Mouse (Mus musculus) brain, adult 2 months (tissue): ENCODE results near the gene Fosl2.
A peak's percentile ranks its signal among the peaks of the same experiment; 100 is the strongest.

Source experiments
- DNase-seq: peaks from one replicate; pipeline ENCODE4 v3.0.0; 2011; ENCODE audit warnings: low read depth, low spot score

Fosl2 gene

DNA sequence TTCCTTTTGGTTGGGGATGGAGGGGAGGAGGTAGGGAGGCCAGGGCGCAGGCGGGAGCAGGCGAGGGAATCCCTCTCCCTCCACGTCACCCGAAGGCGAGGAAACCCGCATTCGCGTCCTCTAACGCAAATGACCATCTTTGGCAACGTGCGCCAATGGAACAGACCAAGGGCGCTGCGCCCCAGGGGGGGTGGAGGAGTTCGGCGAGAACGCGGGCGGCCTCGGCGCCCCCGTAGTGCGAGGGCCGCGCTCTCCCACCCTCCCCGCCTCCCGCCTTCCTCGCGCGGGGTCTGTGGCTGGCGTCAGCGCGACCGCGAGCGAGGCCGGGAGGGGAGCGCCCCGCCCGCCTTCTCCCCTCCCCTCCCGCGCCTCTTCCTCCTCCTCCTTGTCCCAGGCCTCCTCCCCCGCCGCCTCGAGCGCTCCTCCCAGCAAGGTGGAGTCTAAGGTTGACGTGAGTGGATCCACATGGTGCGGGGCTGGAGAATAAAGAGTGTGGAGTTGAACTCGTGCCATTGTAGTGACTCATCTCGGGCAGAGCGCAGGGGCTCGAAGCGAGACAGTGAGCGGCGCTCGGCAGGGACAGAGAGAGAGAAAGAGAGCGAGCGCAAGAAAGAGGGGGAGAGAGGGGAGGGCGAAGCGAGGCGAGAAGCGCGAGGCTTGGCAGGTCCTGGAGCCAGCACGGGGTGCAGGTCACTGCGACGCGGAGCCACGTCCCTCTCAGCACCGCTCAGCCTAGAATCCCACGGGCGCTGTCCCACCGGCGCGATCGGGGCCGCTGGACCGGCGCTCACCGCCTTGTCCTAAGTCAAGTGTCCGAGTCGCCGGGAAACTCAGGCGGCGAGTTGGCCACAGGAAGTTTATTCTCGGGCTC, at the start of gene Fosl2:
Fosl2 (plus strand) TSS at position 466 of the 871 bp plus-strand sequence.
- peak; percentile 99 for DNase-seq

DNA sequence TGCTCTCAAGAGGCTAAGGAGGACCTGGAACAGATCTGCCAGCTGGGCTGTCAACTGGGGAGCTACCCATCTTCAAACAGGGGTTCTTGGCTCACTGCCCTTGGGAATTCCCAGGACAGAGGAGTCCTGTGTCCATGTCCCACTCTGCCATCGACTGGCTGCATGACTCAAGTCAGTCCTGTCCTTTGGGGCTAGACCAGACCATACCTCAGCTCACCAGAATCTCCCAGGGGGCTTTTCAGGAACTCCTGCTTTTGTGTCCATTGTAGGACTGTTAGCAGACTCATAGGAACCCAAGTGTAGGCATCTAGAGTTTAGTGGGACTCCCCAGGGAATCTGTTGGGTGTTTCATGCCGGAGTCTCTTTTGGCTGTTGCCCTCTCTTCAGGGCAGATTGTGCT, 49.6 kb upstream of the Fosl2 start:
- DNase-seq = no peak

DNA sequence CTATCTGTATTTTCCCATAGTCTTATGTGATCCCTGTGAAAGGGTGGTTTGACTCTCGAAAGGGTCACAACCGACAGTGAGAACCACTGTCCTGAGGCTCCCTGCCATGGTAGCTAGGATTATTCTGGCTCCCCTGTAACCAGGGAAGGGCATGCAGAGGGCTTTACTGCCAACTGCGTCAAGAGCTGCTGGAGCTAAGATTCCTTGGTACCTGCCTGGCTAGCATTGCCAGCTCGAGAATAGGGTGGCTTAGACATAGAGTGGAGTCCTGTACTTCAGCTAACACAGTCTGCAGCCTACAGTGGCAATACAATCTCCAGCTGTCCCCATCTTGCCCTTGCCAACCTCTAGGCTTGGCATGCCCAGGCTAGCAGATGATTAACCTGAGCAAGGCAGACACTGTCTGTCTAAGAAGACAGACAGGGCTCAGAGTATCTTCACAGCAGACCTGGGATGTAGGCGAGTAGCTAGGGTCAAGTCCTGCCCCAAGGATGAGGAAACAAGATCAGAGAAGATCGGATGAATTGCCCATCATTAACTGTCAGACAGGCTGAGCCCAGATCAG, 49.0 kb upstream of the Fosl2 start:
- peak; percentile 15 for DNase-seq

DNA sequence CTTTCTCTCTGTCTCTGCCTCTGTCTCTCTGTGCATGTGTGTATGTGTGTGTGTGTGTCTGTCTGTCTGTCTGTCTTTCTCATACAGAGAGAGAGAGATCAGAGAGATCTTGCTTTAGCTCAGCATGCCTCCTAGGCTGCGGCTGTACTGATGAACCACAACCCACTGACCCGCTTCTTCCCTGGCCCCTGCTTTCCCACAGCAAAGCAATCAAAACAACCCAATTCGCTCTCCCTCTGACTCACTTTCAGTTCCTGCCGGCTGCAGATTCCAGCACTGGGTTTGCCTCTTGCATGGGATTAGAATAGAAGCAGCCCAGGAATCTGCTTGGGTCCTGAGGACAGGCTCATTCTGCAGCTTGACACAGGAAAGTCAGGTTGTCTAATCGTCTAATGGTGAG, 46.1 kb upstream of the Fosl2 start:
- DNase-seq = peak; percentile 37

DNA sequence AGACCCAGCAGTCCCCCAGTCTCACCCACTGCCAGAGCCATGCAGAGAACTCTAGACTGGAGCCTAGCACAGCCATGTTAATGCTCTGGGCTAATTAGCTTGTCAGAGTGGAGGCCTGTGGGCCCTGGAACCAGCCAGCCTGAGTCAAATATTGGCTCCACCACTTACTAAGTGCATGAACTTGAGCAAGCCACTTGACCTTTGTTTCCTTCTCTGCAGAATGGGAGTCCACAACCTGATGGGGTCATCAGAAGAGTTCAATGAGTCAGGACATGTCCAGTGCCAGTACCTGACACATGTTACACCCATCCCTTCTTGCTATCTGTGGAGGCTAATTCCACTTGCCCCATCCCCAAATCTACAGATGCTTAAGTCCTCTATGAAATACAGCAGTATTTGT, 43.3 kb upstream of the Fosl2 start:
- no peak for DNase-seq

DNA sequence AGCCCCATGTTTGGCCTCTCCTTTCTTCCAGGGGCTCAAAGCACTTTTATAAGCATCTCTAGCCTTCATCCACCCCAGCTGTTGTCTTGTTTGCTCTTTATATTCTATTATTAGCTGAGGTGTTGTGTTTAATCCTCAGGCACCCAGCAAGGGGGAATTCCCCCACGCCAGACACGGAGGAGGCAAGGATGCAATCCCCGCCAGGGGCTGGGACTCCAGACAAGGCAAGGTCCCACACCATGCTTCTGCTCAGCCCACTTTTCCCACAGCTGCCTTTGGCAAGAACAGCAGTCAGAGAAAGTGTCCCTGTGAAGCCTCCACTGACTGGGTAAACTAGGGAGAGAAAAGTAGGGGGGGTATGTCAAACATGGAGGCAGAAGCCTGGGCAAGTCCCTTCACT, 36.9 kb upstream of the Fosl2 start:
- no peak for DNase-seq

DNA sequence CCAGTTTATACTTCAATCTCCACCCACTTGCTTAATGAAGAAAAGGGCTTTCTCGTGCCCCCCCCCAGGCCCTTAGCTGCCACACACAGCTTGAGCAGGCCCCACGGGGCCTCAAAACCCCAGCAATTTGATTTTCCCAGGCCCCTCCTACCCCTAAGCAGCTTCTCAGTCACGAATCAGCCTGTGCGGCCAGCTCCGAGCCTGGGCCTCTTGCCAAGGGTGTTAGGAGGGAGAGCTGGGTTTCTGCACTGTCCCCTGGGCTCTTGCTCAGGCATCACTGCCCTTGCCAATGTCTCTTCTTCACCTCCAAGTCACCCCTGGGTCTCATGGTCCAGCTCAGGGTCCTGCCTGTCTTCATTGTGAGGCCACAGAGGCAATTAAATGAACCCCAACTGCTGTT, 33.1 kb upstream of the Fosl2 start:
- DNase-seq = peak; percentile 55

DNA sequence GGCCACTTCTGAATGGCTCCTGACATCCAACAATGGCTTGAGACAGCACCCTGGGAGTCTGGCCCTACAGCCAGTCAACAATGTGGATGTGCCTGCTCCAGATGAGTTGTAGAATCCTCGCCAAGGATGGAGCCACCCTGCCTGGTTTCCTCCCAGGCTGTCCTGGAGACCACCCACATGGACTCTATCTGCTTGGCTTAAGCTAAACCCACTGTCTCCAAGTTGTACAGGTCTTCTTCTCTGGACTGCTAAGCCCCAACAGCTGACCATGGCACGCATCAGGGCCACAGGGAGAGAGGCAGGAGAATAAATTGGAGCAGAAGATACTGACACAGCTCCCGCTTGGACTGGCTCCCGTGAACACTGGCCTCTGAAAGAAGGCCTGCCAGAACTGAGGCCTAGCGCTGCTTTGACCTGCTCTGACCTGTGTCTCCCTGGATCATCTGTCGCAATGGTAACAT, 32.6 kb upstream of the Fosl2 start:
- peak; percentile 44 for DNase-seq

DNA sequence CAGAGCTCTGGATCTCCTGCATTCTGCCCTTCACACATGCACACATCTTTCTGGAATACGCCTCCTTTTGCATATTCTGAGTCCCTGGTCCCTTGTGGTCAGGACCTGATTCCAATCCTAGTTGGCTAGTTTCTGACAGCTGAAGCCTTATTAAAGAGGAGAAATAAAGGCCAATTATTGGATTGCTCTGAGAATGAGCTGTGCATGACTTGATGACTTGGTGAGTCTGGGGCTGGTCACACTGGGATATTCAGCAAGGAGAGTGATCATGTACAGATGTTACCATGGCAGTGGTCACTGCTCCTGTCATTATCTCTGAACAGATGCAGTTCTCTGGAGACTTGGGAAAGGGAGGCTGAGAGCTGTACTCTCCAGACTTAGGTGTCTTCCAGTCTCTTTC, 32.1 kb upstream of the Fosl2 start:
- no peak for DNase-seq

DNA sequence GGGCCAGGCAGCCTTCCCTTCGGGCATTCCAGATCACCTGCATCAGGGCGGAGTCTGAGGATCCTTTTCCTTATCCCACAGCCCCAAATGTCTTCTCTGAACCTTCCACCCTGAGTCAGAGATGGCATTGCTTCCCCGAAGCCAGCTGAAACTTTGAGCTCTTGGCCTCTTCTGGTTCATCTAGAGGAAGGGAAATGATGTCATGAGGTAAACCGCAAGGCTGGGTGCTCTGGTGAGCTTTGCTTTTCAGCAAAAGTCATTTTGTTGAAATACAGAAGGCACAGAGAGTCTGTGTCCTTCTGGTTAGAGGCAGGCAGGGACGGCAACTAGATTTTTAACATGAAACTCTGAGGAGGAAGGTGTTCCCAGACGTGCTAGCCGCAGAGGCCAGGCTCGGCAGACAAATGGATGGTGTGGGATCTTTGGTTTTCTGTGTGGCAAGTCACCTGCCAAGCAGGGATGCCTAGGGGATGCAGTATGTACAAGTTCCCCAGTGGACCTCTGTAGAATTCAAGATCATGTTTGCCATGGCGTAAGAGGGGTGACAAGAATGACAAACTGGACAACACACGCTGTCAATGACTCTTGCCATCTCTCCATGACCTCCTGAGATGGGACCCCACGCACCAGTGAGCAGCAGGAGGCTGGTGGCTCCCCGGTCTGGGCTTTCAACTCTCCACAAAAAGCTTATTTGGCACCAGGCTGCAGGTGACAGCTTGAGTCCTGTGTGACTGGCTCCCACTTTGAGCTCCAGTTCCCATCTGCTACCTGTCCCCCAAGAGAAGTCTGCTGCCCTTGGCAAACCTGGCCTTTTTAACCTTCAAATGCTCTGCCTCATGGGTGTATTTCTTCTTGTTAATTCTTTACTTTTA, 31.2 kb upstream of the Fosl2 start:
- peak; percentile 83 for DNase-seq

DNA sequence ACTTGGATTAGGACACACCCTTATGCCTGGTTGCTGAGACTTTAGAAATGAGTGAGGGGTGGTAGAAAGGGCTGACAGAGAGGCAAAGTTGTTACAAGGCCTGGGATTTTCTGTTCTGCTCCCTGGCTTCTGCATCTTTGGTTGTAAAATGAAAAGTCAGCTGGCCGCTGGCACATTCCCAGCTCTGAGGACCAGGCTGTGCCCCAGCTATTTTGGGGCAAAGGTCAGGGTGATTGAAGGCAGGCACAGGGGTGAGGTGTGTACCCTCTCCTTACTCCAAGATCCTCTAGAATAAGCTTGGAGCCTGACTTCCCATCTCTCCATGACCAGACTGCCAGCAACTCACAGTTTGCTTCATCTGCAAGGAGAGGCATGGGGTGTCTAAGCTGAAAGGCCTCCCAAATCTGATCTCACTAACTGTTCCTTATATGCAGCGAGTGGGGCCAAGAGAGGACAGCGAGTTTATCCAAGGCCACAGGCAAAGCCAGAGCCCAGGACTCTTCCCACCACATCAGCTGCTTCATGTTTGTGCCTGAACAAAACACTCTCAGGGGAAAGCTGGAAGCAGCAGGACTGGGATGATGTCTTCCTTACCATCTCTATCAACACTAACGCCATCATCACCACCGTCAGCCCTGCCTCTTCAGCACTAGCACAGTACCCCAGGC, 29.0 kb upstream of the Fosl2 start:
- DNase-seq = no peak

DNA sequence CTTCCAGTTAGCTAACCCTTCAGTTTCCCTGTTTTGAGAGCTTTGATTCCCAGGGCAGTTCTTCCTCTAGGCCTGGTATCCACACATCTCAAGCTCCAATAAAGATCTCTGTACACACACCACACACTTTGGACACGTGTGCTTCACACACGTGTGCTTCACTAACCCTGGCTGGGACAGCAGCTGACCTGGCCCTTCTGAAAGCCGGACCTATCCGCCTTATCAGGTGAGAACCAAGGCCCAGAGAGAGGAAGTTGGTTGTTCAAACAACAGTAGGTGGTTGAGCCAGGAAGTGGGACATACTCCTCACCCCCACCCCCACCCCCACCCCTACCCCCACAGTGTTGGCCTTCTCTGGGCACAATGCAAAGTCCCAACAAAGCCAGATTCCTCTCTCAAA, 24.9 kb upstream of the Fosl2 start:
- DNase-seq = no peak

DNA sequence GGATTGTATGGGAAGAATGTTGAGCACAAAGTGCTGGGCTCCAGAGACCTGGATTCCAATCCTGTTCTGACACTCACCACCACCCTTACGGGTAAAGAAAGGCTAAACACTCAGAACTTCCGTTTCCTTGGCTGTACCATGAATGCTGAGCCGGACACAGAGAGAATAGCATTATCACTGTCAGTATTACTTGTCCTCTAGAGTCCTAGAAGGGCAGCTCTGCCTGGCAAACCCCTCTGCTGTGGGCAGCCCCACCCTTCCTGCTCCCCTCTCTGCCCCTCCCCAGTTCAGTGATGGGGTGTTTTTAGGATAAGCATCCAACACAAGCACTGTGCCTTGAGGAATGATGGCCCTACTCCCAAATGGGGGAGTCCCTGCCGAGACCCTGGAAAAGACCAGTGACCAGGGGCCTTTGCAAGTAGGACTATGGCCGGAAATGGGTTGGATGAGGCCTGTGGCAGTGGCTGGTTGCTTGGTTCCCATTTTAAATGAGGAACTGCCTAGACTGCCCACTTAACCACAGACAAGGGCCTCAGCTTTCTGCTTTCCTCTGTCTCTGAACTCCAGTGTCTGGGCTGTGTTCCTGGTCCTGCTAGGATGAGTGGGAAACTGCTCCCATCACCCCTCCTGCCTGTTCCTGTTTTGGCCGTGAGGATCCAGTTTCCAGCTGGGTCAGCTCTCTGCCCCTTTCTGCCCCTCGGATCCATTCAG, 23.2 kb upstream of the Fosl2 start:
- DNase-seq = peak; percentile 23

DNA sequence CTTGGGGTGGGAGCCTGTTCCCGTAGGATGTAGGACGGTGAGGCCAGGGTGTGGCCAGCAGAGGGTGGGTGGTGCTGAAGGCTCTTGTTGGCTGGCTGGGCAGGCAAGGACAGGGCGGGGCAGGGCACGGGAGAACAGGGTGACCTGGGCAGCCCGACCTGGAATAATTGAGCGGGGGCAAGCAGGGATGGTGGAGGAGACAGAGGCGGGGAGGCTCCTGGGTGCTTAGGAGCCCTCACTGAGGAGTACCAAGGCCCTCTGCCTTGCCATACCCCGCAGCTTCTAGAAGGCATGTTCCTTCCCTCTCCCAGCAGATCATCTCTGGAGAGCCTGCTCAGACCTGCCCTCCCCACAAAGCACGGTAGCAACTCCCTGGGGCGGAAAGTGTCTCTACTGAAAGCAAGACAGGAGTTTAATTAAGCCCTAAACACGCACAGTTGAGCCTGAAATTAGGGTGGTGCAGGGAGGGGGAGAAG, 14.7 kb upstream of the Fosl2 start:
- DNase-seq = no peak

DNA sequence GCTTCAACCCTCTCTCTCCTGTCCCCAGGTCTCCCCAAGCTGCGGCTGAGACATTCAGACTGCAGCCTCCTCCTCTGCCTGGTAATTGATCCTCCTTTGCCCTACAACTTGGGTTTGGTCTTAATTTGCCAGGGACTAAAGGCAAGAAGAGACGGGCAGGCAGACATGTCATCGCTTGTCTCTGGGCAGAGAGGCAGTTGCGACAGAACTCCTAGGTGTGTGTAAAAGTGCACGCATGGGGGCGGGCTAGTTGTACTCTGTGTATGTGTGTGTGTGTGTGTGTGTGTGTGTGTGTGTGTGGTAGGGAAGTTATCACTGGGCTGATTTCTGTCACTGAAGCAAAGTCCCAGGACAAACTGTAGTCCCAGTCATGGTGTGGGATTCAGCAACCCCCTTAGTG, 13.7 kb upstream of the Fosl2 start:
- no peak for DNase-seq

DNA sequence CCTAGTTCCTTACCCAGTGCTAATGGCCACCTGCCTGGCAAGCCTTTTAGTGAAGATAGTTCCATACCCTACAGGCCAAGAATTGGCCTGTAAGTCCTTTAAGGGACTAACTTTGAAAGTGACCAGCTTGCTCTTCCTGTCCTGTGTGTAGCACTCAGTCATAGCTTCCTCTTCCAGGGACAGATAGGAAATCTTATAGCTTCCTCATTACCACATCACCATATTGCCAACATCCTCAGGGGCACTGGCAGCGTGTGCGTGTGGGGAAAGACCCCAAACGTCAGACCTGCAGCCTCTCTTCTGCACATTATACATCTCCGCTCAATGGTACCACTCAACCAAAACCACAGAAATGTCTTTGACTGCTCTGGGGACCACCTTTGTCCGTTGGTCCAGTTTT, 13.2 kb upstream of the Fosl2 start:
- DNase-seq = no peak

DNA sequence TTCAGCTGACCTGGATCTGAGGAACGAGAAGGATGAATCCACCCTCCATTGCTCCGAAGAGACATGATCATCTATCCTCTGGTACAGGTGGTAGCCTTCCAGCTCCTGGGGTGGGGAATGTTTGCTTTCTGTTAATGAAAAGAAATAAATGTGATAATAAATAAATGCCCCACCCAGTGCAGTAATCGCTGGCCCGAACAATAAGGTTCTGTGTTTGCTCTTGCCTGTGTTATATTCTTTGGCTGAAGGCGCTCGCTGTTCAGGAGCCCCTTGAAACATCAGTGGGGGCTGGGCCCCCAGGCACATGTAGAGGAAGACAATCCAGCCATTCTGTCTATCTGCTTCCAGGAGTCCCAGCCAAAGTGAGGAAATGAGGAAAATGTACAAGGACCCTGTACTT, 10.6 kb upstream of the Fosl2 start:
- DNase-seq = no peak

DNA sequence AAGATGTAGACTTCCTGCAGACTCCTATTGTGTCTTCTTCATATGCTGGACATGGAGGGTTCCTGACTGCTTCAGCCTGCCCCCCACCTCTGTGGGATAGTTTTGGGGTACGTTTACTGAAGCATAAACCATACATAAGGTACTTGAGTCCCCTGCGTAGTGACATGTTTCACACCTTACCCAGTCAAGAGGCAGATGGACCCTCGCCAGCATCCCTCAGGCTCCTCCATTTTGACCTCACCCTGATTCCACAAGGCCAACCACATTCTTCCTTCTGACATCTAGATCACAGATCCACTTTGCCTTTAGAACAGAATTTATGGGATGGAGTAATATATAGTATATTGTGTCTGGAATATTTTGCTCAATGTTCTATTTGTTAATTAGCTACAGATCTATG, 8.4 kb upstream of the Fosl2 start:
- DNase-seq = no peak

DNA sequence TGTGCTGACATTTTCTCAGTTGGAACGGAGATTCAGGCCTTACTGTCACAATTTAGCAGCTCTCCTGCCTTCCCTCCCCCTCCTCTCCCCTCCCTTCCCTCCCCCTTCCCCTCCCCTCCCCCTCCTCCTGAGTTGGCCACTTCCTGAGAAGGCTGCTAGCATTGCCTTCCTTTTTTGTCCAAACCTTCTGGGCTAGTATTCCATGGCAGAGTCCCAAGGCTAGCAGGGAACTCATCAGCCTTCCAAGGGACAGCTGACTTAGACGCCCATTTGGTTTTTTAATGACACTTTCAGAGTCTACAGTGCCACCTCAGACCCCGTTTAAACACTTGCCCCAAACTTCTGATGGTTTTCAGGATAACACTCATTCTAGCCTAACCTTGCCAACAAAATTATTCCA, 7.7 kb upstream of the Fosl2 start:
- DNase-seq = no peak

DNA sequence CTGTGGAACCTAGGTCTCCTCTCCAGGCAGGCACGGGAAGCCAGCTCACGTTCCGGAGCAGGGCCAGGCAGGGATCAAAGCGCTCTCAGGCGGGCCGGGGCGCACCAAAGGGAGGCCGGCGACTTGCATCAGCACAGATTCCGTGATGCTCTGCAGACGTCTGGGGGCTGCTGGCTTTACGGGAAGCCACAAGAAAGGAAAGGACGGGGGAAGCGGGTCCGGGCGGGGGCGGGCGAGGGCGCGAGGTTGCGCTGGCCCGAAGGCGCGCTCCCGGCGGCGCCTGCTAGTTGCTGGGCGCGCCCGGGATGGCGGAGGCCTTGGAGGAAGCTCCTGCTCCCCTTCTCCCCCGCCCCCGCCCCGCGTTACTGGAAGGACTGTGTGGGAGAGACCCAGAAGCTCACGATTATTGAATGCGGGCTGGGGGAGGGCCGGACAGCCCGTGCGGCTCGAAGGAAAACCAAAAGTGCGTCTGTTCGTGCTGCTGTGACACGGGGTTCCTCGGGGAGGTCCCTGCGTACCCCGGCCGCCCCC, 2.6 kb upstream of the Fosl2 start:
- DNase-seq = peak; percentile 88

DNA sequence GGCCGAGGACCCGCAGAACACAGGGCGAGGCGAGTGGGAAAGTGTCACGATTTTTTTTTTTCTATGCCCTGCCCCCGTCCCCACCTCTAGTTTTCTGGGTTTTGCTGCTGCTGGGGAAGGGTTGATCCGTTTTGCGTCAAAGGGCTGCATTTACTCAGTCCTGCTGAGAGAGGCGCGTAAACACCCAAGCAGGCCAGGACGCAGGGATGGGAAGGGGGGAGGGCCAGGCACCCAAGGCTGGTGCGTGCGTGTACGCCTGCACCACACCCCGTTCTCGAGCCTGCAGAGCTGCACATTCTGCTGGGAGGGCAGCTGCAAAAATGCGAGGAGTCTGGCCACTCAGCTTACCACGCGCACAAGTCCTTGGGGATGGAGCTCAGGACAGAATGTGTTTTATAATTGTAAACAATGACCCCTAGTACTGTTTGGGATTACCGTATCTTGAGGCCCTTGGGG, 2.0 kb upstream of the Fosl2 start:
- DNase-seq = peak; percentile 92
